Mouse (Mus musculus) kidney, postnatal 4 days (tissue): ENCODE results near the gene Olfr895.

ENCODE experiments used
- DNase-seq, 2 experiments: peaks; one replicate each; pipeline ENCODE4 v3.0.0; 2021; ENCODE audit warnings: mixed read lengths in 2 of 2

Gene Olfr895

DNA sequence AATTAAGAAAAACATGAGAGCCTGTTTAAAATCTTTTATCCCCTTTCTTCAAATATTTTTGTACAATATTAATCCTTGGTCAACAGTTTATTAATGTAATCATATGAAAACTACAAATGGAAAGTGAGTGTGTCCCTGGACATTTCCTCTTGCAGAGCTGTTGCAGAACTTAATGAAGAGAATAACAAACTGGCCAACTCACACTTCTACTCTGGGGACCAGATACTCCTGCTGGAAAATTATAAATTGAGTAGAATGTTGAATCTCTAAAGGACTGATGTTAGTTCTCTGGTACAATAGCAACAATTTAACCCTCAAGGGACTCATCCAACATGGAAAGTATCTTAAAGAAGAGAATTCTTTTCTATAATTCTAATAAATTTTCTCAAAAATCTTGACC lies at the start of gene Olfr895:
Gene Olfr895, plus strand, starts transcription at position 301 of the 400 bp plus-strand sequence.
- DNase-seq, result no peak

DNA sequence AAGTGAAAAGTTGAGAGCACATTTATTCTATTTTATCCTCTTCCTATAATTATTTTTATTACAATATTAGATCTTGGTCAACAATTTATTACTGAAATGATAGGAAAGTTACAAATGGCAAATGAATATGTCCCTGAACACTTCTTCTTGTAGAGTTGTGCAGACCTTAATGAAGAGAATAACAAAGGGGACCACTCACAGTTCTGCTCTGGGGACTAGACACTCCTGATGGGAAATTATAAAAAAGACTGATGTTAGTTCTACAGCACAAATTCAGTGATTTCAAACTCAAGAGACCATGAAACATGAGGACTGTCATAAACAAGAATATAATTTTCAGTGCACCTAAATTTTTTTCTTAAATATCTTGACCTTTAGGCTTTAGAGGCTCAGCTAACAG lies 15.2 kb upstream of the Olfr895 start, which contains the start of gene Olfr143:
Gene Olfr143, plus strand, starts transcription at position 301 of the 400 bp plus-strand sequence.
- no peak for DNase-seq

DNA sequence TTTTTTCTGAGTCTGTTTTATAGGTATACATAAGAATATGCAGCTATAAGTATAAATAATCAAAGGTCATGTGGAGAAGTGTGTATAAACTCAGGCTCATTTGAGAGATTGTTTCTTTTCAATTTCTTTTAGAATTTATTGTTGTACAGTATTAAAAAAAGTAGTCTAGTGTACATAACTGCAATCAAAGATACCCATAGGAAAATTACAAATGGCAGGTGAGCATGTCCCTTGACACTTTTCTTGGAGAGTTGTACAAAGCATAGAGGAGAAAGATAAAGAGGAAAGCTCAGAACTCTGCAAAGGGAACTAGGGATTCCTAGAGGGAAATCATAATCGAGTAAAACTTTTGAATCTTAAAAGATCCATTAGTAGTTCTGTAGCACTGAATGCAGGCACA lies 23.2 kb downstream of the Olfr895 start, which contains the start of gene Olfr896-ps1:
Gene Olfr896-ps1, plus strand, starts transcription at position 301 of the 400 bp plus-strand sequence.
- DNase-seq, result no peak
